Mouse (Mus musculus): ENCODE measurements at regions not wholly inside any gene's neighbourhood (a gene's known extent, or its start where the extent isn't known, plus 50 kb on each side); places are given as distances from the start of the nearest gene placed in this dataset.

- no peak for TF ChIP-seq MAFK (IDR thresholded peaks at IDR 0.05; ENCODE audit: borderline replicate concordance, low read depth, low read length)
- TF ChIP-seq ZKSCAN1 (IDR thresholded peaks at IDR 0.05; ENCODE audit: low read depth, low read length) = no peak
- no peak for TF ChIP-seq CTCF (IDR thresholded peaks at IDR 0.05 in 2 of 3, conservative IDR thresholded peaks at IDR 0.05 in 1 of 3; ENCODE audit: control insufficient read depth in 1 of 3, insufficient read depth in 1 of 3, low read depth in 2 of 3, low read length in 3 of 3, poor library complexity in 1 of 3, severe bottlenecking in 1 of 3)
- no peak for TF ChIP-seq E2F4 (IDR thresholded peaks at IDR 0.05; ENCODE audit: borderline replicate concordance, low read depth, low read length)
- TF ChIP-seq ZMIZ1 (IDR thresholded peaks at IDR 0.05; ENCODE audit: low read depth, low read length) = no peak
- TF ChIP-seq ZNF384 (IDR thresholded peaks at IDR 0.05; ENCODE audit: low read depth, low read length) = no peak
- no peak for TF ChIP-seq MEF2A (IDR thresholded peaks at IDR 0.05; ENCODE audit: extremely low read depth, insufficient replicate concordance, low read depth, low read length, poor library complexity, severe bottlenecking)
- TF ChIP-seq MYB (IDR thresholded peaks at IDR 0.05; ENCODE audit: low read depth, low read length) = no peak
- no peak for TF ChIP-seq POLR2A (IDR thresholded peaks at IDR 0.05; ENCODE audit: control insufficient read depth in 1 of 2, insufficient read depth in 1 of 2, low read depth in 1 of 2, low read length in 2 of 2, poor library complexity in 1 of 2)
- no peak for TF ChIP-seq TBP (IDR thresholded peaks at IDR 0.05; ENCODE audit: low read depth, low read length)
- no peak for TF ChIP-seq SMC3 (IDR thresholded peaks at IDR 0.05; ENCODE audit: low read depth, low read length)
- TF ChIP-seq ETS1 (IDR thresholded peaks at IDR 0.05; ENCODE audit: low read depth, low read length) = no peak
These were observed 110.9 kb upstream of the Gm4301 start for GRCm38 (mm10) chr10:100224459-100225097.

Data from MEL (cell line).